Comparison of ENCODE assay signal across 15 mouse cellular contexts in genomic region chr11:80749187-80749586, GRCm38 (mm10).
"Had no signal": no experiment of that assay in that cellular context is flagged by ENCODE, and none has a peak within 500 bp of the region (broad histone marks: within the 10 kb centered on the region; RNA-seq: fewer than 3 reads in every experiment).

No protein-coding gene starts in this region.

- ATAC-seq: hindbrain, postnatal 0 days; intestine, embryonic 16.5 days; liver, embryonic 12.5 days had no signal

- DNase-seq: gastrocnemius, postnatal 14 days; gastrocnemius, postnatal 36 days; heart, adult 18-20 months; heart, postnatal 10 days; kidney, adult 11 months; kidney, adult 2 months; kidney, adult 9 months; kidney, postnatal 14 days; kidney, postnatal 36 days; layer of hippocampus, adult 9-11 months; layer of hippocampus, postnatal 36 days; left cerebral cortex, postnatal 4 days had no signal
